Mouse (Mus musculus) brain, embryonic 14.5 days (tissue): ENCODE measurements around the gene Cped1.

Experiments
- CTCF ChIP-seq: fragments of 200-500 bp; IDR thresholded peaks from 2 replicates; pipeline ENCODE4 v1.5.1; 2012; ENCODE audit warnings: inconsistent platforms, mild to moderate bottlenecking, moderate library complexity, borderline replicate concordance; ENCODE audit not compliant: insufficient read depth, insufficient read length; ENCODE audit errors: extremely low read depth
- POLR2A ChIP-seq: fragments of 200-500 bp; IDR thresholded peaks from 2 replicates; pipeline ENCODE4 v1.6.1; 2012; ENCODE audit warnings: mild to moderate bottlenecking, inconsistent platforms, borderline replicate concordance; ENCODE audit not compliant: poor library complexity, insufficient read depth, insufficient read length, severe bottlenecking; ENCODE audit errors: extremely low read depth

DNA sequence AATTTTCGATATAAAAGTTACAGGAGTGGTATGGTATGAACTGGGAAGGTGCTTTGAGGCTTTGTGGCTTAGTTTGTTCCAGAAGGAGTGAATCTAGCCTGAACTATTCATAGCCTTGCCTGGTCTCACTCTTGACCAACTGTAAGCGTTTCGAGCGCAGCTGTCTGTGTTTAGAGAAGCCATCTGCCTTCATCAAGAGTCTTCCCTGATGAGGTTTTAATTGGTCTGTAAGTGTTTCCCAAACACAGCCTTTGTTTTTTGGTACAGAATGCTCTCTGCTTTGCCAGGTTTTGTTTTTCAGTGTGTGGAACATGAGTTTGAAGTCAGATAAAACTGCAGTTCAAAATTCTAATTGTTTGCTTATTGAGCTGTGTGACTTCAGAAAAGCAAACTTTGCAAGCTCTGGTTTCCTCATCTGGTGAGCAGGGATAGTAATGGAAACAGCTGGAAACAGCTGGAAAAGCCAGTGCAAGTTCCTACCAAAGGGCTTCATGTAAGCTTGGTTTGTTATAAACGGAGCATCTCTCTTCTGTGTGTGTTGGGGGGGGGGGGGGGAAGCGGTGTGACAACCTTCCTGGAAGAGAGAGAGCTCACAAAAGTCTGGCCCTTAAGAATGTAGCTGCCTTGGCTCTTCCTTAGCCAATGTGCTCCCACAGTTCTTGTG lies 221.0 kb downstream of the Cped1 start:
- no peak for TF ChIP-seq CTCF
- TF ChIP-seq POLR2A: no peak
